Mouse (Mus musculus) liver, postnatal 0 days (tissue): ENCODE measurements around the gene Phf20. TPM values are rescaled to one million over a fixed set of nuclear protein-coding genes. Genes with fewer than 3 reads are reported as not detected.
A peak's percentile ranks its signal among the peaks of the same experiment; 100 is the strongest.

Experiments used
- ATAC-seq: fragments of 200-750 bp; cut with Nextera tagmentation; 2 replicates; pipeline ENCODE4 v1.8.0; 2017; ENCODE audit warnings: mild to moderate bottlenecking, moderate library complexity
- DNase-seq: peaks from one replicate; pipeline ENCODE4 v3.0.0-alpha.2; 2016
- H3K27ac ChIP-seq: fragments of 300-500 bp; sonication (generic); 2 replicates; pipeline ENCODE4 v1.5.1; 2014; ENCODE audit warnings: antibody characterized with exemption, moderate library complexity, mild to moderate bottlenecking, low read depth
- H3K27me3 ChIP-seq: fragments of 300-500 bp; sonication (generic); 2 replicates; pipeline ENCODE4 v1.6.1; 2014; ENCODE audit warnings: low read length, control low read depth, mixed read lengths; ENCODE audit not compliant: insufficient read depth
- H3K36me3 ChIP-seq: fragments of 300-500 bp; sonication (generic); replicated peaks from 2 replicates; pipeline ENCODE4 v1.6.1; 2014; ENCODE audit warnings: mild to moderate bottlenecking, control low read depth, low read length, moderate library complexity, mixed read lengths; ENCODE audit not compliant: insufficient read depth
- H3K4me1 ChIP-seq: fragments of 300-500 bp; sonication (generic); 2 replicates; pipeline ENCODE4 v1.6.1; 2014; ENCODE audit warnings: antibody characterized with exemption, mild to moderate bottlenecking, control low read depth; ENCODE audit not compliant: insufficient read depth
- H3K4me2 ChIP-seq: fragments of 300-500 bp; sonication (generic); 2 replicates; pipeline ENCODE4 v1.6.1; 2014; ENCODE audit warnings: low read depth, mild to moderate bottlenecking, low read length, moderate library complexity, mixed read lengths
- H3K4me3 ChIP-seq: fragments of 300-500 bp; sonication (generic); 2 replicates; pipeline ENCODE4 v1.5.1; 2014; ENCODE audit warnings: low read depth, low read length
- H3K9ac ChIP-seq: fragments of 300-500 bp; sonication (generic); replicated peaks from 2 replicates; pipeline ENCODE4 v1.6.1; 2014; ENCODE audit warnings: mild to moderate bottlenecking, moderate library complexity
- H3K9me3 ChIP-seq: fragments of 300-500 bp; sonication (generic); 2 replicates; pipeline ENCODE4 v1.6.1; 2016; ENCODE audit warnings: mild to moderate bottlenecking, control low read depth, low read length, mixed read lengths
- CTCF ChIP-seq: sonication (generic); IDR thresholded peaks from 2 replicates; pipeline ENCODE4 v1.5.1; 2016; ENCODE audit warnings: antibody characterized with exemption, low read depth
- EP300 ChIP-seq: IDR thresholded peaks from 2 replicates; pipeline ENCODE4 v1.6.1; 2016; ENCODE audit warnings: antibody characterized with exemption, low read depth, mild to moderate bottlenecking
- WGBS: fragments of 180-500 bp; shearing (Covaris S2); extraction: QIAGEN DNeasy Blood & Tissue Kit; methylation state at CpG from one replicate; pipeline ENCODE4 v1.1.7; 2014; ENCODE audit not compliant: insufficient replicate concordance; 5-methylcytosine and 5-hydroxymethylcytosine counted together
- polyA plus RNA-seq: library from polyadenylated mRNA; unstranded; fragments of >200 nt; fragmentation: Nextera tagmentation; extraction: Ambion mirVana; gene quantifications from 2 replicates; pipeline ENCODE4 v1.2.1, GENCODE M21; 2015

Gene Phf20
- polyA plus RNA-seq, 1 experiment from 2014 or later = 11.7 TPM

DNA sequence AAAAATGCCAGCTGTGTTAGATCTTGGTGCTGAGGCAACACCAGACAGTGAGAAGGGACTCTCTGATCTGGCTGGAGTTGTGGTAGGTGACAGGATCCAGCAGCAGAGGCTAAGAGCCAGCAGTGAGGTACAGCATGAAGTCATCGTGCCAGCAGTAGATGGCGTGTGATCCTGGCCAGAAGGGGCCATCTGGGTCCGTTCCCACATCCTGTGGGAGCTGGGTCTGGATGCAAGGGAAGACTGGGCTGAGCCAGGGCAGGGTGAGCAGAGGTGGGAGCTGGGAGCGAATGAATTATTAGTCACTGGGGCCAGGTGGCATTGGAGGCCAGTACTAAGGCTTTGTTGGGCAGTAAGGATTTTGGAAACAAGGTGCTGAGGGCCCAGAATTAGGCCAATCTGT lies 85.0 kb downstream of the Phf20 start:
- H3K27me3 ChIP-seq = no peaks in the 10 kb centered on the region
- WGBS = 75% methylated on average over 4 of the region's 4 CpGs
- no peak overlapping the region for H3K4me2 ChIP-seq
- H3K4me3 ChIP-seq = no peak overlapping the region
- H3K4me1 ChIP-seq = no peaks in the 10 kb centered on the region
- TF ChIP-seq CTCF (no peak), EP300 (no peak)
- ATAC-seq = no peak
- H3K9me3 ChIP-seq = no peaks in the 10 kb centered on the region
- peaks cover 21% of the 10 kb centered on the region for H3K36me3 ChIP-seq
- no peak overlapping the region for H3K9ac ChIP-seq
- no peak overlapping the region for H3K27ac ChIP-seq
- DNase-seq = no peak

GRCm38 (mm10) chr2:156285161-156285560 lies 88.9 kb downstream of the Phf20 start:
- no peak overlapping the region for H3K9ac ChIP-seq
- H3K4me2 ChIP-seq = no peak overlapping the region
- H3K4me1 ChIP-seq = no peaks in the 10 kb centered on the region
- TF ChIP-seq CTCF = no peak
- no peak for TF ChIP-seq EP300
- H3K27me3 ChIP-seq = no peaks in the 10 kb centered on the region
- no peak for ATAC-seq
- DNase-seq = no peak
- no peaks in the 10 kb centered on the region for H3K9me3 ChIP-seq
- H3K4me3 ChIP-seq = no peak overlapping the region
- peaks cover 26% of the 10 kb centered on the region for H3K36me3 ChIP-seq
- no peak overlapping the region for H3K27ac ChIP-seq
- WGBS = 71% methylated on average over 2 of the region's 2 CpGs

DNA sequence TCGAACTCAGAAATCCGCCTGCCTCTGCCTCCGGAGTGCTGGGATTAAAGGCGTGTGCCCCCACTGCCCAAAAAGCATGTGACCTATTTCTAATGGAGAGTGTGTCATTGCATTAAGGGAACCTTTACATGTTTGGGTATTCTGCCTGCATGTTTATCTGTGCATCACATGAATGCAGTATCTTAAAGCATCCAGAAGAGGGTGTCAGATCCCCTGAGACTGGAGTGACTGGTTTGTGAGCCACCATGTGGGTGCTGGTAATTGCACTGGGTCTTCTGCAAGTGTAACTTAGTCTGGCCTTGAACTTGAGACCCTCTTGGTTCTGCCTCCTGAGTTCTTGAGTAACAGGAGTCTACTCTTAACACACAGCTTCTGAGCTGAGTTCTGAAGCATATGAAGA lies 90.5 kb downstream of the Phf20 start:
- DNase-seq (no peak), ATAC-seq (no peak)
- no peak overlapping the region for H3K4me2 ChIP-seq
- no peak for TF ChIP-seq EP300
- peak; percentile 33 for TF ChIP-seq CTCF
- H3K4me1 ChIP-seq = no peaks in the 10 kb centered on the region
- H3K27ac ChIP-seq = no peak overlapping the region
- H3K9me3 ChIP-seq = no peaks in the 10 kb centered on the region
- H3K9ac ChIP-seq = no peak overlapping the region
- peaks cover 28% of the 10 kb centered on the region for H3K36me3 ChIP-seq
- 80% methylated on average over 4 of the region's 4 CpGs for WGBS
- no peaks in the 10 kb centered on the region for H3K27me3 ChIP-seq
- no peak overlapping the region for H3K4me3 ChIP-seq

- TF ChIP-seq EP300 = no peak
- TF ChIP-seq CTCF = no peak
- Histone ChIP-seq H3K4me3 (no peak overlapping the region), H3K4me1 (no peaks in the 10 kb centered on the region), H3K4me2 (no peak overlapping the region), H3K27ac (no peak overlapping the region), H3K9ac (no peak overlapping the region), H3K27me3 (no peaks in the 10 kb centered on the region), H3K36me3 (peaks cover 29% of the 10 kb centered on the region), H3K9me3 (no peaks in the 10 kb centered on the region)
- no peak for DNase-seq
- no peak for ATAC-seq
- WGBS = 80% methylated on average over 2 of the region's 2 CpGs
Observed at GRCm38 (mm10) chr2:156288222-156288621, 92.0 kb downstream of the Phf20 start.

DNA sequence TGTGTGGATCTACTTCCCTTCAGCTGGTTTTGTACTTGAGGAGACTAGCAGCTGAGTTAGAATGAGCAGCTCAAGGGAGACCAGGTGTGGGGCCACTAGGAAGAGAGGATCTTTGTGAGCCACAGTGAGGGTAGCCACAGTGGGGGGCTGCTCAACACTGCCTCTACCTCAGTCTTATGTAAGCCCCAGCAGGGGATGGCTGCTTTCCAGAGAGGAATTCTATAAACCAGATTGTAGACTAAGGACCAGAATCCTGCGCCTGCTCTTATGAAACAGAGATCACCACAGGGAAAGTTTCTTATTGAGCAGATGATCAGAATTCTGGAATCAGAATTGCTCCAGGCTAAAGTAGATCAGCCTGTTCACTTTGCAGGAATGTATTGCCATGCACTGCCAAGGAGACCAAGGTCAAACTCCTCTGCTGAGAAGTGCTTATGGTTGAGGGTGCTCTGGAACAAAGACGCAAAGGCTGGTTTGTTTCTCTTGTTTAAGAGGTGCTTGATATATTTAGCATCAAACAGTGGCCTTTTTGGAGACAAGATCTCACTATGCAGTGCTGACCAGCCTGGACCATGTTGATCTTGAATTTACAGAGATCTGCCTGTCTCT lies 93.4 kb downstream of the Phf20 start:
- Histone ChIP-seq H3K27me3 (no peaks in the 10 kb centered on the region), H3K4me2 (no peak overlapping the region), H3K4me1 (no peaks in the 10 kb centered on the region), H3K36me3 (peaks cover 36% of the 10 kb centered on the region), H3K27ac (no peak overlapping the region), H3K9me3 (no peaks in the 10 kb centered on the region), H3K9ac (no peak overlapping the region), H3K4me3 (no peak overlapping the region)
- TF ChIP-seq CTCF = no peak
- no peak for TF ChIP-seq EP300
- DNase-seq (no peak), ATAC-seq (no peak)
- 89% methylated on average over 2 of the region's 2 CpGs for WGBS

DNA sequence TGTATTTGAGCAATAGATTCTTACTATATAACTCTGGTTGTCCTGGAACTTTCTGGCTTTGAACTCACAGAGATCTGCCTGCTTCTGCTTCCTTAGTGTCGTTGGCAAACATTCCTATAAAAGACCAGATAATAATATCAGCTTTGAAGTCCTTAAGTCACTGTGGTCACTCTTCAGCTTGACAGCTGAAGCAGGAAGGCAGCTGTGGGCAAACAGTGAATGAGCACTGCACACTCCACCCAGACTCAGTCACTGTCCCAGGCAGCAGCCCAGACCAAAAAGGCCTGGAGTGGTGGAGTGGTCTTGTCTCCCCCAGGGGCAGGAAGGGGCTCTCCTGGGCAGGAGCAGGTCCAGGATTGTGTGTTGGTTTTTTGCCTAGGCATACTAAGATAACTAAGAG lies 95.7 kb downstream of the Phf20 start:
- Histone ChIP-seq H3K4me1 (peaks cover 10% of the 10 kb centered on the region; the same call in 1 of the 2 replicates), H3K36me3 (peaks cover 37% of the 10 kb centered on the region), H3K9me3 (no peaks in the 10 kb centered on the region), H3K9ac (no peak overlapping the region), H3K27ac (no peak overlapping the region), H3K4me3 (no peak overlapping the region), H3K27me3 (no peaks in the 10 kb centered on the region), H3K4me2 (no peak overlapping the region)
- TF ChIP-seq CTCF (no peak), EP300 (no peak)
- WGBS = 50% methylated on average over 1 of the region's 1 CpGs
- no peak for ATAC-seq
- DNase-seq = no peak
